Comparison of ENCODE assay signal across 17 mouse cellular contexts in the genomic region with DNA sequence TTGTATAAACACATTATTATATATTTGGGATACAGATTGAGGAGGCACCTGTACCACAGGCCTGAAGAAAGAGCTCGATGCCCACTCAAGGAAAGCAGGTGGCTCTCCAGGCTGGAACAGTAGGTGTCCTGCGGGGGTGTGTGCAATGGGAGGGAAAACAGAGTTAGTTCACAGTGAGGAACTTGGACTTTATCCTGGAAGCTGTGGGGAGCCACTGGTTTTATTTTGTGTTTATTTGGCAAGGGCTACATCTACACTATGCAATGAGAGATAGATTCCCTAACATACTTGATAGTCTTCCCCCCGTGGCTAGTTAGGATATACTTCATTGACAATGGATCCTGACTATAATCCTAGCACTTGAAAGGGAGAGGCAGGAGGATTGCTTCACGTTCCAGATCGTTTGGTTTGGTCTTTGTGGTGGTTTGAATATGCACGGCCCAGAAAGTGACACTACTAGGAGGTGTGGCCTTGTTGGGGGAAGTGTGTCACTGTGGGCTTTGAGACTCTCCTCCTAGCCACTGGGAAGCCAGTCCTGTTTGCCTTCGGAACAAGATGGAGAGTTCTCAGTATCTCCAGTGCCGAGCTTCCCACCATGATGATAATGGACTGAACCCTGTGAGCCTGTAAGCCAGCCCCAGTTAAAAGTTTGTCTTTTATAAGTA. TPM values are rescaled to one million over a fixed set of nuclear protein-coding genes. Genes with fewer than 3 reads are reported as not detected.
A peak's percentile ranks its signal among the peaks of the same experiment; 100 is the strongest.
DNase-seq lines count a peak whose midpoint lies in the region; ATAC-seq and TF ChIP-seq lines count a peak whose summit lies in the region.
"Had no signal": no experiment of that assay in that cellular context is flagged by ENCODE, and none has a peak within 500 bp of the region (broad histone marks: within the 10 kb centered on the region; RNA-seq: fewer than 3 reads in every experiment).

No protein-coding gene starts in this region.

- H3K4me1 ChIP-seq in liver, embryonic 12.5 days: peaks cover 6% of the 10 kb centered on the region
- no peaks in the 10 kb centered on the region; the same call in 1 of the 2 replicates for H3K4me1 ChIP-seq in liver, embryonic 11.5 days (replicated peaks; ENCODE audit: control insufficient read depth, insufficient read depth, low read length)
- H3K4me1 ChIP-seq in kidney, postnatal 0 days (replicated peaks; ENCODE audit: insufficient read depth, low read length): no peaks in the 10 kb centered on the region

- H3K4me2 ChIP-seq in liver, embryonic 12.5 days: no peak overlapping the region
- H3K4me2 ChIP-seq in liver, embryonic 11.5 days: no peak overlapping the region
- H3K4me2 ChIP-seq in kidney, postnatal 0 days (ENCODE audit: low read length): no peak overlapping the region
- H3K4me2 ChIP-seq: limb, embryonic 15.5 days; stomach, embryonic 15.5 days had no signal

- no peak overlapping the region for H3K4me3 ChIP-seq in liver, embryonic 12.5 days
- H3K4me3 ChIP-seq in liver, embryonic 11.5 days (ENCODE audit: low read depth, low read length): no peak overlapping the region
- H3K4me3 ChIP-seq in kidney, postnatal 0 days (replicated peaks; ENCODE audit: low read depth, low read length): no peak overlapping the region
- H3K4me3 ChIP-seq: forebrain, embryonic 10.5 days; limb, embryonic 15.5 days; stomach, embryonic 15.5 days had no signal

- 0 out of 2 replicates have a peak, but pooled peaks have one; percentile 38 for ATAC-seq in liver, embryonic 12.5 days
- ATAC-seq in liver, embryonic 11.5 days (replicated peaks; ENCODE audit: low FRiP score): no peak
- ATAC-seq in kidney, postnatal 0 days (replicated peaks; ENCODE audit: low FRiP score, low read depth): 0 out of 2 replicates have a peak, but pooled peaks have one; percentile 41

- no peaks in the 10 kb centered on the region for H3K9me3 ChIP-seq in liver, embryonic 12.5 days (replicated peaks)
- no peaks in the 10 kb centered on the region for H3K9me3 ChIP-seq in liver, embryonic 11.5 days (ENCODE audit: control insufficient read depth, low read length)
- H3K9me3 ChIP-seq in kidney, postnatal 0 days (replicated peaks; ENCODE audit: low read length): no peaks in the 10 kb centered on the region
- H3K9me3 ChIP-seq: forebrain, embryonic 10.5 days; limb, embryonic 15.5 days; stomach, embryonic 15.5 days had no signal

- peaks cover 6% of the 10 kb centered on the region; the same call in 1 of the 2 replicates for H3K27me3 ChIP-seq in liver, embryonic 12.5 days (replicated peaks)
- no peaks in the 10 kb centered on the region for H3K27me3 ChIP-seq in liver, embryonic 11.5 days (replicated peaks; ENCODE audit: control insufficient read depth, insufficient read depth, low read length)
- no peaks in the 10 kb centered on the region for H3K27me3 ChIP-seq in kidney, postnatal 0 days (ENCODE audit: insufficient read depth, low read length)
- H3K27me3 ChIP-seq: limb, embryonic 15.5 days; stomach, embryonic 15.5 days had no signal

- WGBS in liver, embryonic 12.5 days (ENCODE audit: insufficient replicate concordance): 40% methylated on average over 8 of the region's 8 CpGs
- WGBS in liver, embryonic 11.5 days: 47% methylated on average over 8 of the region's 8 CpGs
- 38% methylated on average over 8 of the region's 8 CpGs for WGBS in kidney, postnatal 0 days

- TF ChIP-seq CTCF in kidney, postnatal 0 days (IDR thresholded peaks at IDR 0.05; ENCODE audit: low read depth): no peak

- no peak overlapping the region for H3K27ac ChIP-seq in liver, embryonic 12.5 days
- no peak overlapping the region for H3K27ac ChIP-seq in liver, embryonic 11.5 days (ENCODE audit: low read depth, low read length)
- H3K27ac ChIP-seq in kidney, postnatal 0 days: no peak overlapping the region
- H3K27ac ChIP-seq: forebrain, embryonic 10.5 days; limb, embryonic 15.5 days; macrophage; stomach, embryonic 15.5 days had no signal

- no peak overlapping the region for H3K9ac ChIP-seq in liver, embryonic 12.5 days
- no peak overlapping the region for H3K9ac ChIP-seq in liver, embryonic 11.5 days (ENCODE audit: low read depth, low read length)
- H3K9ac ChIP-seq in kidney, postnatal 0 days (ENCODE audit: low read depth, low read length): no peak overlapping the region
- H3K9ac ChIP-seq: limb, embryonic 15.5 days; stomach, embryonic 15.5 days had no signal

- no peaks in the 10 kb centered on the region for H3K36me3 ChIP-seq in liver, embryonic 12.5 days
- no peaks in the 10 kb centered on the region for H3K36me3 ChIP-seq in liver, embryonic 11.5 days (ENCODE audit: control insufficient read depth, insufficient read depth, low read length)
- H3K36me3 ChIP-seq in kidney, postnatal 0 days (ENCODE audit: insufficient read depth, low read length): no peaks in the 10 kb centered on the region
- H3K36me3 ChIP-seq: limb, embryonic 15.5 days; stomach, embryonic 15.5 days had no signal

- DNase-seq in liver, embryonic 11.5 days (ENCODE audit: low spot score): no peak
- DNase-seq in cerebellum, adult 8-10 months: peak; percentile 86
- DNase-seq in kidney, postnatal 0 days (ENCODE audit: low spot score): peak; percentile 44
- no peak for DNase-seq in urinary bladder, postnatal 36 days (ENCODE audit: low spot score in 2 of 2)
- DNase-seq in frontal cortex, postnatal 14 days (ENCODE audit: low spot score in 2 of 2): no peak
- DNase-seq in adrenal gland, postnatal 10 days: no peak
- DNase-seq: gastrocnemius, postnatal 14 days; layer of hippocampus, postnatal 36 days; right cerebral cortex, postnatal 4 days; thymus, postnatal 4 days had no signal

RNA-seq across cellular contexts. Expression of a gene that starts 7.4 kb away (rescaled TPM):
- not detected in 2 replicates for polyA plus RNA-seq in liver, embryonic 12.5 days (2016; fragmentation: Nextera tagmentation; extraction: Ambion mirVana)
- 0.11 TPM in 1 of 2 replicates, not detected in the other for polyA plus RNA-seq in liver, embryonic 11.5 days (2014; fragmentation: Nextera tagmentation; extraction: Ambion mirVana)
- 0.43 and 0.59 TPM in 2 replicates for polyA plus RNA-seq in kidney, postnatal 0 days (2015; fragmentation: Nextera tagmentation; extraction: Ambion mirVana)
- under 1 TPM in 1 of 2 experiments, not detected in 1; 0.72 TPM for total RNA-seq in adrenal gland, postnatal 10 days (2021)
- total RNA-seq: gastrocnemius, postnatal 14 days had no signal
- polyA plus RNA-seq: heart, embryonic 14.5 days; macrophage had no signal

RNA-seq across cellular contexts. Expression of a gene that starts 17.4 kb away (rescaled TPM):
- polyA plus RNA-seq in liver, embryonic 12.5 days (2016; fragmentation: Nextera tagmentation; extraction: Ambion mirVana): 0.77 and 1.0 TPM in 2 replicates
- 2.1 and 2.6 TPM in 2 replicates for polyA plus RNA-seq in liver, embryonic 11.5 days (2014; fragmentation: Nextera tagmentation; extraction: Ambion mirVana)
- 7.6 TPM in 2 replicates for polyA plus RNA-seq in kidney, postnatal 0 days (2015; fragmentation: Nextera tagmentation; extraction: Ambion mirVana)
- 10 to 100 TPM; 13.0 to 21.0 TPM for total RNA-seq in adrenal gland, postnatal 10 days (2021)
- total RNA-seq: neutrophil, adult 5-6 weeks had no signal

RNA-seq across cellular contexts. Expression of a gene that starts 21.6 kb away (rescaled TPM):
- polyA plus RNA-seq in liver, embryonic 12.5 days (2016; fragmentation: Nextera tagmentation; extraction: Ambion mirVana): 9.9 and 10.8 TPM in 2 replicates
- 9.5 and 10.4 TPM in 2 replicates for polyA plus RNA-seq in liver, embryonic 11.5 days (2014; fragmentation: Nextera tagmentation; extraction: Ambion mirVana)
- polyA plus RNA-seq in kidney, postnatal 0 days (2015; fragmentation: Nextera tagmentation; extraction: Ambion mirVana): 26.1 and 27.4 TPM in 2 replicates
- 10 to 100 TPM; 11.7 to 15.2 TPM for total RNA-seq in adrenal gland, postnatal 10 days (2021)

RNA-seq across cellular contexts. Expression of a gene that starts 27.2 kb away (rescaled TPM):
- polyA plus RNA-seq in liver, embryonic 12.5 days (2016; fragmentation: Nextera tagmentation; extraction: Ambion mirVana): 630 and 674 TPM in 2 replicates
- polyA plus RNA-seq in liver, embryonic 11.5 days (2014; fragmentation: Nextera tagmentation; extraction: Ambion mirVana): 1,267 and 1,294 TPM in 2 replicates
- 664 and 686 TPM in 2 replicates for polyA plus RNA-seq in kidney, postnatal 0 days (2015; fragmentation: Nextera tagmentation; extraction: Ambion mirVana)
- total RNA-seq in adrenal gland, postnatal 10 days (2021): 100 to 1,000 TPM; 504 to 601 TPM

RNA-seq across cellular contexts. Expression of a gene that starts 30.6 kb away (rescaled TPM):
- polyA plus RNA-seq in liver, embryonic 12.5 days (2016; fragmentation: Nextera tagmentation; extraction: Ambion mirVana): 2.6 and 2.9 TPM in 2 replicates
- 4.4 and 5.5 TPM in 2 replicates for polyA plus RNA-seq in liver, embryonic 11.5 days (2014; fragmentation: Nextera tagmentation; extraction: Ambion mirVana)
- polyA plus RNA-seq in kidney, postnatal 0 days (2015; fragmentation: Nextera tagmentation; extraction: Ambion mirVana): 13.0 and 13.7 TPM in 2 replicates
- total RNA-seq in adrenal gland, postnatal 10 days (2021): 10 to 100 TPM; 64.0 to 71.5 TPM

Comparison
In these comparisons a context has a peak if more than half of its experiments do, and no peak if none do; other contexts are left out.
1. DNase-seq: peak in cerebellum, adult 8-10 months (single experiment) and kidney, postnatal 0 days (single experiment); none in liver, embryonic 11.5 days (single experiment), urinary bladder, postnatal 36 days (0 of 2), frontal cortex, postnatal 14 days (0 of 2) and adrenal gland, postnatal 10 days (single experiment).